Mouse (Mus musculus) C2C12 (cell line): ENCODE results near the gene Tlk1. TPM values are rescaled to one million over a fixed set of nuclear protein-coding genes. Genes with fewer than 3 reads are reported as not detected.

ENCODE experiments used
- H3K27me3 ChIP-seq: one replicate; pipeline ENCODE4 v1.6.1; 2011; ENCODE audit not compliant: control insufficient read depth, insufficient read depth, insufficient read length
- H3K36me3 ChIP-seq: one replicate; pipeline ENCODE4 v1.6.1; 2011; ENCODE audit not compliant: control insufficient read depth, insufficient read depth
- H3K4me3 ChIP-seq: one replicate; pipeline ENCODE4 v1.5.1; 2011; ENCODE audit warnings: mild to moderate bottlenecking, control low read depth; ENCODE audit not compliant: poor library complexity, insufficient read depth, severe bottlenecking
- H3K79me2 ChIP-seq: one replicate; pipeline ENCODE4 v1.6.1; 2011; ENCODE audit not compliant: control insufficient read depth, insufficient read depth
- H3K79me3 ChIP-seq: one replicate; pipeline ENCODE4 v1.6.1; 2011; ENCODE audit warnings: low read depth, control low read depth
- H3ac ChIP-seq: one replicate; pipeline ENCODE3; 2011; ENCODE audit warnings: low read depth; ENCODE audit not compliant: control insufficient read depth, insufficient read length
- CEBPB ChIP-seq: IDR thresholded peaks from one replicate; pipeline ENCODE4 v1.6.1; 2011; ENCODE audit warnings: low read depth, mild to moderate bottlenecking, control low read depth, moderate library complexity
- CTCF ChIP-seq: IDR thresholded peaks from one replicate; pipeline ENCODE4 v1.5.1; 2011; ENCODE audit not compliant: control insufficient read depth, insufficient read depth, insufficient read length
- FOSL1 ChIP-seq: IDR thresholded peaks from one replicate; pipeline ENCODE4 v1.8.0; 2011; ENCODE audit warnings: mild to moderate bottlenecking, low read length; ENCODE audit not compliant: poor library complexity, insufficient read depth, severe bottlenecking
- MAX ChIP-seq: IDR thresholded peaks from one replicate; pipeline ENCODE4 v1.6.1; 2011; ENCODE audit warnings: mild to moderate bottlenecking, control low read depth
- MYOD1 ChIP-seq: IDR thresholded peaks from one replicate; pipeline ENCODE4 v1.6.1; 2011; ENCODE audit warnings: low read depth; ENCODE audit not compliant: control insufficient read depth, insufficient read length
- MYOG ChIP-seq: IDR thresholded peaks from one replicate; pipeline ENCODE4 v1.6.1; 2011; ENCODE audit not compliant: control insufficient read depth, insufficient read length; ENCODE audit errors: extremely low read depth
- USF1 ChIP-seq: IDR thresholded peaks from one replicate; pipeline ENCODE4 v1.6.1; 2011; ENCODE audit warnings: low read depth, mild to moderate bottlenecking, control low read depth, moderate library complexity
- polyA plus RNA-seq: library from polyadenylated mRNA; unstranded; fragments of >200 nt; fragmentation: generic; extraction: Trizol; gene quantifications from one replicate; pipeline ENCODE4 v1.2.1, GENCODE M21; 2012; ENCODE audit warnings: missing spikeins

Gene Tlk1
- polyA plus RNA-seq, 1 experiment = 8.1 TPM

GRCm38 (mm10) chr2:70852796-70853221 is 27.3 kb upstream of the Tlk1 start:
- no peaks in the 10 kb centered on the region for H3K36me3 ChIP-seq
- no peak for TF ChIP-seq MAX
- no peak for TF ChIP-seq CTCF
- TF ChIP-seq FOSL1 = no peak
- TF ChIP-seq USF1 = no peak
- no peak for TF ChIP-seq MYOD1
- TF ChIP-seq CEBPB = no peak
- no peak for TF ChIP-seq MYOG
- H3K4me3 ChIP-seq = no peak overlapping the region
- H3ac ChIP-seq = no peak overlapping the region
- no peaks in the 10 kb centered on the region for H3K79me3 ChIP-seq
- no peaks in the 10 kb centered on the region for H3K79me2 ChIP-seq
- peaks cover 4% of the 10 kb centered on the region for H3K27me3 ChIP-seq

- Histone ChIP-seq H3K79me3 (no peaks in the 10 kb centered on the region), H3K4me3 (no peak overlapping the region), H3ac (no peak overlapping the region), H3K79me2 (no peaks in the 10 kb centered on the region), H3K27me3 (peaks cover under 1% of the 10 kb centered on the region), H3K36me3 (no peaks in the 10 kb centered on the region)
- TF ChIP-seq USF1 = no peak
- no peak for TF ChIP-seq MYOD1
- TF ChIP-seq CTCF = no peak
- no peak for TF ChIP-seq MYOG
These were observed 26.8 kb upstream of the Tlk1 start for GRCm38 (mm10) chr2:70852186-70852795.

- Histone ChIP-seq H3K27me3 (no peaks in the 10 kb centered on the region), H3K4me3 (no peak overlapping the region), H3ac (no peak overlapping the region), H3K79me3 (no peaks in the 10 kb centered on the region), H3K36me3 (no peaks in the 10 kb centered on the region), H3K79me2 (no peaks in the 10 kb centered on the region)
- TF ChIP-seq CTCF = no peak
These were observed 20.3 kb upstream of the Tlk1 start for GRCm38 (mm10) chr2:70845871-70846270.

GRCm38 (mm10) chr2:70844694-70845395 is 19.3 kb upstream of the Tlk1 start:
- no peaks in the 10 kb centered on the region for H3K36me3 ChIP-seq
- no peaks in the 10 kb centered on the region for H3K79me2 ChIP-seq
- no peak overlapping the region for H3ac ChIP-seq
- no peak overlapping the region for H3K4me3 ChIP-seq
- TF ChIP-seq MYOG (no peak), CTCF (no peak), MAX (no peak)
- H3K27me3 ChIP-seq = no peaks in the 10 kb centered on the region
- no peaks in the 10 kb centered on the region for H3K79me3 ChIP-seq

- H3ac ChIP-seq = no peak overlapping the region
- H3K27me3 ChIP-seq = no peaks in the 10 kb centered on the region
- H3K79me3 ChIP-seq = no peaks in the 10 kb centered on the region
- H3K79me2 ChIP-seq = no peaks in the 10 kb centered on the region
- H3K4me3 ChIP-seq = no peak overlapping the region
- no peaks in the 10 kb centered on the region for H3K36me3 ChIP-seq
- TF ChIP-seq MAX = no peak
- TF ChIP-seq MYOD1 = no peak
- TF ChIP-seq CTCF = no peak
- TF ChIP-seq USF1 = no peak
- no peak for TF ChIP-seq MYOG
- TF ChIP-seq CEBPB = no peak
- no peak for TF ChIP-seq FOSL1
These were observed 16.6 kb upstream of the Tlk1 start for GRCm38 (mm10) chr2:70842049-70842618.

GRCm38 (mm10) chr2:70838536-70839216 is 13.1 kb upstream of the Tlk1 start:
- H3K4me3 ChIP-seq = no peak overlapping the region
- H3K27me3 ChIP-seq = no peaks in the 10 kb centered on the region
- H3K79me3 ChIP-seq = no peaks in the 10 kb centered on the region
- no peaks in the 10 kb centered on the region for H3K79me2 ChIP-seq
- no peaks in the 10 kb centered on the region for H3K36me3 ChIP-seq
- TF ChIP-seq MYOG (no peak), MYOD1 (no peak), USF1 (no peak), MAX (no peak), CTCF (no peak), FOSL1 (no peak), CEBPB (no peak)
- no peak overlapping the region for H3ac ChIP-seq
